Mouse (Mus musculus) 3134 (cell line): ENCODE measurements around the gene Pim2.

Experiments
- DNase-seq: peaks from one replicate; pipeline ENCODE4 v3.0.0-alpha.2; 2011; ENCODE audit warnings: low spot score; ENCODE audit not compliant: insufficient read length; ENCODE audit errors: extremely low read depth

Pim2 gene

GRCm38 (mm10) chrX:7878007-7878419 lies at the start of gene Pim2:
Gene Pim2 (plus strand): TSS chrX:7878262.
- DNase-seq, result peak; percentile 89

GRCm38 (mm10) chrX:7837146-7837545 lies 40.9 kb upstream of the Pim2 start:
- DNase-seq, result no peak

- no peak for DNase-seq
Measured at GRCm38 (mm10) chrX:7840842-7841162, 37.3 kb upstream of the Pim2 start.

- peak; percentile 96 for DNase-seq
Measured at GRCm38 (mm10) chrX:7841163-7842162, 36.6 kb upstream of the Pim2 start, which contains the start of gene Otud5. Gene Otud5 (plus strand): TSS chrX:7841364.

GRCm38 (mm10) chrX:7842318-7842717 lies 35.7 kb upstream of the Pim2 start:
- DNase-seq, result peak; percentile 21

GRCm38 (mm10) chrX:7847845-7848244 lies 30.2 kb upstream of the Pim2 start:
- DNase-seq, result no peak

- no peak for DNase-seq
Measured at GRCm38 (mm10) chrX:7854578-7854977, 23.5 kb upstream of the Pim2 start.

- DNase-seq, result no peak
Measured at GRCm38 (mm10) chrX:7859191-7859753, 18.8 kb upstream of the Pim2 start.

- no peak for DNase-seq
Measured at GRCm38 (mm10) chrX:7863181-7863580, 14.9 kb upstream of the Pim2 start.

- DNase-seq, result no peak
Measured at GRCm38 (mm10) chrX:7864551-7864950, 13.5 kb upstream of the Pim2 start.

GRCm38 (mm10) chrX:7865343-7865742 lies 12.7 kb upstream of the Pim2 start:
- no peak for DNase-seq

- no peak for DNase-seq
Measured at GRCm38 (mm10) chrX:7865786-7866185, 12.3 kb upstream of the Pim2 start.

GRCm38 (mm10) chrX:7867141-7867540 lies 10.9 kb upstream of the Pim2 start:
- DNase-seq, result no peak

- no peak for DNase-seq
Measured at GRCm38 (mm10) chrX:7868506-7868905, 9.6 kb upstream of the Pim2 start.

- DNase-seq, result no peak
Measured at GRCm38 (mm10) chrX:7869826-7870225, 8.2 kb upstream of the Pim2 start.

- DNase-seq, result no peak
Measured at GRCm38 (mm10) chrX:7878495-7878894, 433 bp downstream of the Pim2 start.

GRCm38 (mm10) chrX:7879819-7880218 lies 1.8 kb downstream of the Pim2 start:
- peak; percentile 24 for DNase-seq

GRCm38 (mm10) chrX:7883841-7884567 lies 5.9 kb downstream of the Pim2 start, which contains the start of gene Slc35a2:
Gene Slc35a2 (plus strand): TSS chrX:7884028.
- DNase-seq, result peak; percentile 87

GRCm38 (mm10) chrX:7898211-7898610 lies 20.1 kb downstream of the Pim2 start:
- DNase-seq, result no peak

- DNase-seq, result peak; percentile 88
Measured at GRCm38 (mm10) chrX:7898880-7899874, 21.1 kb downstream of the Pim2 start, which contains the start of the genes Pqbp1 and Timm17b. Gene Pqbp1 (minus strand): TSS chrX:7899269. Gene Timm17b (plus strand): TSS chrX:7899357.
